Mouse (Mus musculus): ENCODE data around the gene Alkbh5. TPM values are rescaled to one million over a fixed set of nuclear protein-coding genes. Genes with fewer than 3 reads are reported as not detected.
A peak's percentile ranks its signal among the peaks of the same experiment; 100 is the strongest.

Alkbh5 gene
- total and polyA plus RNA-seq, 3 experiments: 39.6 to 55.0 (median 42.7) TPM

GRCm38 (mm10) chr11:60535676-60536075, 505 bp upstream of the Alkbh5 start:
- peaks cover 0 to 5% of the 10 kb centered on the region in 2 experiments for H3K36me3 ChIP-seq (replicated peaks in 1 of 2; ENCODE audit: control insufficient read depth in 1 of 2, insufficient read depth in 1 of 2, low read length in 1 of 2)
- TF ChIP-seq MEF2A (IDR thresholded peaks at IDR 0.05; ENCODE audit: borderline replicate concordance, low read depth, low read length): no peak
- TF ChIP-seq CHD1 (IDR thresholded peaks at IDR 0.05; ENCODE audit: low read depth, low read length): no peak
- TF ChIP-seq BHLHE40 (IDR thresholded peaks at IDR 0.05; ENCODE audit: low read depth, low read length): no peak
- TF ChIP-seq MYC (IDR thresholded peaks at IDR 0.05; ENCODE audit: low read depth, low read length): no peak
- no peak for TF ChIP-seq JUND (conservative IDR thresholded peaks at IDR 0.05; ENCODE audit: low read depth, low read length)
- TF ChIP-seq USF2 (conservative IDR thresholded peaks at IDR 0.05; ENCODE audit: low read depth, low read length): no peak
- no peak for TF ChIP-seq ZMIZ1 (IDR thresholded peaks at IDR 0.05; ENCODE audit: low read depth, low read length)
- TF ChIP-seq JUN (IDR thresholded peaks at IDR 0.05; ENCODE audit: insufficient read depth, low read depth, low read length): no peak
- no peak for TF ChIP-seq ZC3H11A (IDR thresholded peaks at IDR 0.05; ENCODE audit: low read depth, low read length)
- TF ChIP-seq POLR2AphosphoS2 (IDR thresholded peaks at IDR 0.05; ENCODE audit: low read depth, low read length): no peak
- TF ChIP-seq CHD2 (IDR thresholded peaks at IDR 0.05; ENCODE audit: low read length): no peak
- TF ChIP-seq MAX (IDR thresholded peaks at IDR 0.05; ENCODE audit: low read length): no peak
- TF ChIP-seq GABPA (IDR thresholded peaks at IDR 0.05; ENCODE audit: insufficient replicate concordance, low read depth, low read length): no peak
- no peak for TF ChIP-seq EP300 (IDR thresholded peaks at IDR 0.05; ENCODE audit: low read length)
- TF ChIP-seq USF1 (IDR thresholded peaks at IDR 0.05; ENCODE audit: low read depth, low read length): no peak
- no peak for TF ChIP-seq ZKSCAN1 (IDR thresholded peaks at IDR 0.05; ENCODE audit: borderline replicate concordance, low read depth, low read length)
- peaks cover 22% of the 10 kb centered on the region for H3K27me3 ChIP-seq (replicated peaks)
- dilution Hi-C loops (cut with MboI; ENCODE audit: extremely low pct_ligation_motif_present, extremely low pct_unique_long_range_greater_than_20kb, low sequenced_read_pairs) (no loop called here), in situ Hi-C loops (cut with MboI; ENCODE audit: low pct_ligation_motif_present, low pct_unique_long_range_greater_than_20kb, low sequenced_read_pairs) (no loop called here)
- no peaks in the 10 kb centered on the region for H3K9me3 ChIP-seq (replicated peaks; ENCODE audit: low read length)
- H3K4me3 ChIP-seq (replicated peaks in 1 of 3; ENCODE audit: low read depth in 2 of 3, low read length in 2 of 3, poor library complexity in 1 of 3): no peak overlapping the region
- H3K4me2 ChIP-seq (ENCODE audit: insufficient read depth, low read depth, poor library complexity, severe bottlenecking): no peak overlapping the region
- H3K9ac ChIP-seq (ENCODE audit: insufficient read depth, low read depth): no peak overlapping the region
- peaks cover 2 to 12% of the 10 kb centered on the region in 2 experiments; a peak in 3 of 4 replicates for H3K4me1 ChIP-seq (ENCODE audit: control insufficient read depth in 1 of 2, insufficient read depth in 2 of 2)
- DNase-seq (ENCODE audit: extremely low read depth): no peak
- H3K79me2 ChIP-seq (replicated peaks; ENCODE audit: control insufficient read depth, extremely low read depth, insufficient read depth, poor library complexity, severe bottlenecking): peaks cover 26% of the 10 kb centered on the region
- no peak overlapping the region for H3K27ac ChIP-seq (ENCODE audit: insufficient read depth, low read depth)

DNA sequence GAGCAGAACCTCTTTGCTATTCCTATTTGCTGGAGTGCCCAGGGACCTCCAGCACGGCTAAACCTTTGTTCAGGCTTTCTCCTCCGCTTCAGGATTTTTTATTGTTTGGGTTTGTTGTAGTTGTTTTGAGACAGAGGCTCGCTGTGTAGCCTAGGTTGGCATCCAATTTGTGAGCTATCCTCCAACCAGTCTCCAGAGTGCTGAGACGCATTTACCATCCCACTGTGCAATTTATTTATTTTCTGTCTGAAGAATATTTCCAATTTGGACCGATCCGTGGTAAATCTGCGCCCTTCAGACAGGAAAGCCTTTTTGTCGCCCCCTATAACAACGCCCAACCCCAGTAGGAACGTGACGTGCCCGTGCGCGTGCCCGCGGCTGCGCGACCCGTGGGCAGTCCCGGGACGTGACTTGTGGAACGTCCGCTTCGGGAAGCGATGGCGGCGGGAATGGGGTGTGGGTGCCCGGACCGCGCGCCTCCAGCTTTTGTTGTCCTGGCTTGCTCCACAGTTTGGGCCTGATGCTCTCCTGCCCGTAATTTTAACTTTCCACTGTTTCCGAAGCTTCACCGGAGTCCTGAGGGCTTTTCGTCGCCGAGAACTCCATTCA, 782 bp downstream of the Alkbh5 start:
- peak overlapping the region; percentile 71 to 80 (median 79) for H3K4me3 ChIP-seq (replicated peaks in 1 of 3; ENCODE audit: low read depth in 2 of 3, low read length in 2 of 3, poor library complexity in 1 of 3)
- peak overlapping the region; percentile 73 for H3K4me2 ChIP-seq (ENCODE audit: insufficient read depth, low read depth, poor library complexity, severe bottlenecking)
- peaks cover 39% of the 10 kb centered on the region for H3K79me2 ChIP-seq (replicated peaks; ENCODE audit: control insufficient read depth, extremely low read depth, insufficient read depth, poor library complexity, severe bottlenecking)
- in situ Hi-C loops (cut with MboI; ENCODE audit: low pct_ligation_motif_present, low pct_unique_long_range_greater_than_20kb, low sequenced_read_pairs): no loop called here
- H3K9me3 ChIP-seq (replicated peaks; ENCODE audit: low read length): no peaks in the 10 kb centered on the region
- peaks cover 16% of the 10 kb centered on the region for H3K27me3 ChIP-seq (replicated peaks)
- H3K27ac ChIP-seq (ENCODE audit: insufficient read depth, low read depth): peak overlapping the region; percentile 97
- peak overlapping the region; percentile 88 for H3K9ac ChIP-seq (ENCODE audit: insufficient read depth, low read depth)
- peaks cover 2 to 21% of the 10 kb centered on the region in 2 experiments; a peak in 3 of 4 replicates for H3K4me1 ChIP-seq (ENCODE audit: control insufficient read depth in 1 of 2, insufficient read depth in 2 of 2)
- no peak for DNase-seq (ENCODE audit: extremely low read depth)
- dilution Hi-C loops (cut with MboI; ENCODE audit: extremely low pct_ligation_motif_present, extremely low pct_unique_long_range_greater_than_20kb, low sequenced_read_pairs): no loop called here
- peaks cover 3 to 13% of the 10 kb centered on the region in 2 experiments for H3K36me3 ChIP-seq (replicated peaks in 1 of 2; ENCODE audit: control insufficient read depth in 1 of 2, insufficient read depth in 1 of 2, low read length in 1 of 2)
- TF ChIP-seq NELFE (IDR thresholded peaks at IDR 0.05; ENCODE audit: low read depth, low read length) (peak; percentile 77), MEF2A (IDR thresholded peaks at IDR 0.05; ENCODE audit: borderline replicate concordance, low read depth, low read length) (peak; percentile 77), ZMIZ1 (IDR thresholded peaks at IDR 0.05; ENCODE audit: low read depth, low read length) (peak; percentile 59; the same call in 1 of the 2 replicates), KAT2A (IDR thresholded peaks at IDR 0.05; ENCODE audit: insufficient replicate concordance, low read length) (0 out of 2 replicates have a peak, but pooled peaks have one; percentile 53), RAD21 (IDR thresholded peaks at IDR 0.05; ENCODE audit: low read depth, low read length) (no peak), TCF12 (IDR thresholded peaks at IDR 0.05; ENCODE audit: low read depth, low read length) (peak; percentile 92), ZNF384 (IDR thresholded peaks at IDR 0.05; ENCODE audit: low read depth, low read length) (no peak), HCFC1 (IDR thresholded peaks at IDR 0.05; ENCODE audit: low read depth, low read length) (peak; percentile 78), ZKSCAN1 (IDR thresholded peaks at IDR 0.05; ENCODE audit: borderline replicate concordance, low read depth, low read length) (no peak), IRF4 (IDR thresholded peaks at IDR 0.05; ENCODE audit: low read depth, low read length) (peak; percentile 53), ETS1 (conservative IDR thresholded peaks at IDR 0.05; ENCODE audit: low read depth, low read length) (peak; percentile 76), EP300 (IDR thresholded peaks at IDR 0.05; ENCODE audit: low read length) (0 out of 2 replicates have a peak, but pooled peaks have one; percentile 27), TBP (conservative IDR thresholded peaks at IDR 0.05; ENCODE audit: low read depth, low read length) (0 out of 2 replicates have a peak, but pooled peaks have one; percentile 31), POLR2AphosphoS2 (IDR thresholded peaks at IDR 0.05; ENCODE audit: low read depth, low read length) (no peak), E2F4 (IDR thresholded peaks at IDR 0.05; ENCODE audit: insufficient replicate concordance, low read depth, low read length) (no peak), CTCF (conservative IDR thresholded peaks at IDR 0.05 in 1 of 2, IDR thresholded peaks at IDR 0.05 in 1 of 2; ENCODE audit: low read depth in 2 of 2, low read length in 2 of 2) (peak in 1 of 2 experiments; percentile 37; a peak in 1 of 4 replicates), MAFK (IDR thresholded peaks at IDR 0.05; ENCODE audit: insufficient replicate concordance, low read length) (0 out of 2 replicates have a peak, but pooled peaks have one; percentile 57), MYC (IDR thresholded peaks at IDR 0.05; ENCODE audit: low read depth, low read length) (no peak), PAX5 (IDR thresholded peaks at IDR 0.05; ENCODE audit: low read length) (no peak), MXI1 (IDR thresholded peaks at IDR 0.05; ENCODE audit: low read depth, low read length) (no peak), GABPA (IDR thresholded peaks at IDR 0.05; ENCODE audit: insufficient replicate concordance, low read depth, low read length) (no peak), ZC3H11A (IDR thresholded peaks at IDR 0.05; ENCODE audit: low read depth, low read length) (no peak)

Data from CH12.LX (cell line).